Mouse (Mus musculus): ENCODE measurements around the gene Nek11. TPM values are rescaled to one million over a fixed set of nuclear protein-coding genes. Genes with fewer than 3 reads are reported as not detected.

The Nek11 gene
- total RNA-seq (2015) (not detected in 2 replicates), total RNA-seq (2017) (not detected in 2 replicates)

DNA sequence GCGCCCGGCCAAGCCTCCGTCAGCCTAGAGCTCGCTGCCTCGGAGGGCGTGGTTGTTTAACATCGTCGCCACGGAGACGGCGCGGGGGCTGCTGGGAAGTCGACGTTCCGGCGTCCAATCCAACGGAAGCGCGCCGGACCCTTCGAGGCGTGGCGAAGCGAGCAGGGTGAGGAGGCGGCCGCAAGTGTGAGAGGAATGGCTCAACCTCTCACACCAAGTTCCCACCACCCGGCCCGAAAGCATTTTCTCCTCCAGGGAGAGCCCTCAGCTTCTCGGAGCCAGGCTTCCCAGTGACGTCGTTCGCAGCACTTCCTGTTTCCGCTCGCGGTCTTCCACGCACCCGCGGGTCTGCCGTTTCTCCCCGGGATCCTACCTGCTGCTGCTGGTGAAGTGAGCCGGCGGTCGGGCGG lies at the start of gene Nek11, which contains the start of gene Aste1:
Gene Nek11 (minus strand): TSS at position 307 of the 410 bp plus-strand sequence.
Gene Aste1 (plus strand): TSS at position 175 of the 410 bp plus-strand sequence.
- peak; percentile 99 for ATAC-seq (replicated peaks; ENCODE audit: poor library complexity)

DNA sequence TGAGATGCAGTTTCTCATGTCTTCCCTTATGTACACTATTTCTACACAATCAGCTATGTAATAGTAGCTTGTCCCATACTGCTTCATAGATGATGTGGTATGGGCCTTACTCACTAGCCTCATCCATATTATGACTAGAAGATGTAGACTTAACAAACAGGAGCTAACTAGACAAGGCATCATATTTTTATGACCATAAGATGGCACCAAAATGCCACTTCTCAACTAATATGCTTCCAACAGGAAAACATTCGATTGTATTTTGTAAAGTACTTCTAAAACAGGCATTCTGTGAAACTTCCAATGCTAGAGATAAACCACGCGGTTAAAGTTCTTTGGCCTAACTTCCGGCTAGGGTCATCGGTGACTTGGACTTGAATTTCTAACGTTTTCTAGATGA lies 13.2 kb upstream of the Nek11 start:
- no peak for ATAC-seq (replicated peaks; ENCODE audit: poor library complexity)

GRCm38 (mm10) chr9:105394720-105395119 lies 604 bp downstream of the Nek11 start:
- no peak for ATAC-seq (replicated peaks; ENCODE audit: poor library complexity)

- no peak for ATAC-seq (replicated peaks; ENCODE audit: poor library complexity)
These were observed 4.7 kb downstream of the Nek11 start for GRCm38 (mm10) chr9:105390616-105391015.

DNA sequence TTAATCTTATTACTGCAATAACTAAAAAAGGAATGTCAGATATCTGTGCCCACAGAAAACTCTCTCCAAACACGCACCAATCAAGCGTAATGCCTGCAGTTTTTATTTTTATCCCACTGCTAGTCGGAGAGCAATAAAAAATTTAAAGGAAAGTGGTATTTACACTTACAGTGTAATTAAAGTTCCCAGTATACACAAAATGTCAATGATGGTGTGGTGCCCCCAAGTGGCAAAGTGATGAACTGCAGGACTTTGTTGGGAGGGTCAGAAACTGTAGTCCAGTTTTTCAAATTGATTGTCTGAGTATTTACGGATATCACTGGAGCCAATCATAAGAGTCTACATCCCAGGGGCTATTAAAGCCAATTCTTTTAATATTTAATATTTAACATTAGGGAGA lies 6.0 kb downstream of the Nek11 start:
- ATAC-seq (replicated peaks; ENCODE audit: poor library complexity): peak; percentile 92

DNA sequence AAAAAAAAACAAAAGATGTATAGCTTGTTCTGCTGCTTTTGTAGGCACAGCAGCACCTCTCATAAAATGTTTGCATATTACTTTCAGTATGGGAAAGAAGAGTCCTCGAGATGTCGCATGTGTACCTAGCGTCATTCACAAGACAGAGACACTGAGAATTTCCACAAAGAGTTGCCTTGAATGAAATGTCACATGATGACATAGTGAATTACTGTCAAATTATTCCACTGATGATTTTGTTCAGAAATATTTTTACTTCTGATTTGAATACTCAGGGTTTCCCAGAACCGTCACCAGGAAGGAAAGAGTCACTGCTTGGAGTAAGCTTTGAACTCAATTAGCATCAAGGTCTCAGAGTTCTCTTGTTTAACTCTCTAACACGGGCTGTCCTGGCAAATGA lies 7.9 kb downstream of the Nek11 start:
- ATAC-seq (replicated peaks; ENCODE audit: poor library complexity): no peak

- ATAC-seq (replicated peaks; ENCODE audit: poor library complexity): no peak
These were observed 15.7 kb downstream of the Nek11 start for GRCm38 (mm10) chr9:105379533-105380145.

DNA sequence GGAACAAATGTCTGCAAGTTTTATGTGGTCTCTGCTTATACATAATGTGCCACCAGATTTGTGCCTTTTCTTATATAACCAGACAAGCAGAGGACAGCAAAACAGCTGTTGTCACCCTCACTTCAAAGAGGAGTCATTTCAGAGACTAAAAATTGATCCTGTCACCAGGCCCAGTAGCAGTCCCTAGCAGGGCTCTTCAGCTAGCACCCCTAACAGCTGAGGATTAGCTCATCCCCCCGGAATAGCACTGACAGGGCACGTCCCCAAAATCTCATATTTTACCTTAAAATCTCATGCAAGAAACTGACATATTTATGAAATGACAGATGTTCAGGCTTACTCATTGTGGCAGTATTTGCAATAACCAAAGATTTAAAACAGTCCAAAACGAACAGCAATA lies 17.7 kb downstream of the Nek11 start:
- no peak for ATAC-seq (replicated peaks; ENCODE audit: poor library complexity)

DNA sequence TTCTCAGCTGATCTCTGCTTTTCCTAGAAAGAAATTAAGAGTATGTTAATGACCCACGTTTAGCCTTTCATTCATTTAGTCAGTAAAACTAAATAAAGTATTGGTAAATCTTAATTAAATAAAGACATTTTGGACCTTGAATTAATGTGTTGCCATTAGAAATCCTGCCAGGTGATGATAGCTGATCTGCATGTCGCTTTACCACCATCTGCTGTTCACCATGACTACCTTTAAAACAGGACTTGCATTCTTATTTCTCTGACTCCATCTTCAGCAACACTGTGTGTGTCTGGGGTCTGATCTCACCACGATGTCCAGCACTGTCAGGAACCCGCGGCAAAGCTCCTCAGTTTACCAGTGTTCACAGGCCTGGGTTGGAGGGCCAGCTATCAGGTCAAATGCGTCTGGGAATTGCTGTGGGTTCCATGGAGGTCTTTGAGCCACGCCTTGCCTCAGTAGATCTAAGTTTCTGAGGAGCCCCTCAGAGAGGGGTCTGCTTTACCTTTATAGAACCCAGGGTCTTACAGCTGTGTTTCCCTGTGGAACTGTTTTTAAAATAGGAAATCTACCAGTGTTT lies 18.3 kb downstream of the Nek11 start:
- no peak for ATAC-seq (replicated peaks; ENCODE audit: poor library complexity)

- no peak for ATAC-seq (replicated peaks; ENCODE audit: poor library complexity)
These were observed 18.9 kb downstream of the Nek11 start for GRCm38 (mm10) chr9:105376411-105376810.

DNA sequence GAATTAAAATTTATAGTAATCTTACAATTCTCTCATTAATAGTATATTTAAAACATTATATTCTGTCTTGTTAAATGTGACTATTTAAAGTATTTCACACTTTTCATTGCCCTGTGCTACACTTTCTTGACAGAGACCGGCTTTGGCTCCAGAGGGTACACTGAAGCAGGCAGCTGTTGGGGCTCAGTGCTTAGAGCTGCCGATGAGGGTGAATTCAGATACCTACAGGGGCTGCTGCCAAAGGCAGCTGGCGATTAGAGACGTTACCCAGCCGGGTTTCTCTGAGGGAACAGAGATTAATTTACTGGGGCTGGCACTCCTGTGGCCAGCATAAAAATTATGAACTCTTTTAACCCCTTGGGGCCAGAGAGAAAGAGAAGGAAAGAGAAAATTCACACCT lies 21.0 kb downstream of the Nek11 start:
- ATAC-seq (replicated peaks; ENCODE audit: poor library complexity): no peak

GRCm38 (mm10) chr9:105368605-105369004 lies 26.7 kb downstream of the Nek11 start:
- no peak for ATAC-seq (replicated peaks; ENCODE audit: poor library complexity)

DNA sequence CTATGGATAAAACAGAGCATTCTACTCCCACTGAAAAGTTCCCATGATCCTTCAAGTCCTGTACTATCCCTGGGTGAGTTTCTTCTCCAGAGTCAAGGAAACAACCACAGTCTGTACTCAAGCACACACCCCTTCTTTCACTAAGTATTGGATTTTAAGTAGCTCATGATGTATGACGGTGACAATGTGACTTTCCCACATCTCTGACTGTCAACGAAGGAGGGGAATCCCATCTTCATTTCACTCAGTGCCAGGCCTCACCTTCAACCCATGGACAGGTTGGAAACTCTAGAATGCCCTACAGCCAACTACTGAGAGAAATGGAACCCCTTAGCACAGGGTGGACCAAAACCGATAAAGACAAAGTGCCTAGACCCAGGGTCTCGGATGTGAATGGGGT lies 29.1 kb downstream of the Nek11 start:
- no peak for ATAC-seq (replicated peaks; ENCODE audit: poor library complexity)

DNA sequence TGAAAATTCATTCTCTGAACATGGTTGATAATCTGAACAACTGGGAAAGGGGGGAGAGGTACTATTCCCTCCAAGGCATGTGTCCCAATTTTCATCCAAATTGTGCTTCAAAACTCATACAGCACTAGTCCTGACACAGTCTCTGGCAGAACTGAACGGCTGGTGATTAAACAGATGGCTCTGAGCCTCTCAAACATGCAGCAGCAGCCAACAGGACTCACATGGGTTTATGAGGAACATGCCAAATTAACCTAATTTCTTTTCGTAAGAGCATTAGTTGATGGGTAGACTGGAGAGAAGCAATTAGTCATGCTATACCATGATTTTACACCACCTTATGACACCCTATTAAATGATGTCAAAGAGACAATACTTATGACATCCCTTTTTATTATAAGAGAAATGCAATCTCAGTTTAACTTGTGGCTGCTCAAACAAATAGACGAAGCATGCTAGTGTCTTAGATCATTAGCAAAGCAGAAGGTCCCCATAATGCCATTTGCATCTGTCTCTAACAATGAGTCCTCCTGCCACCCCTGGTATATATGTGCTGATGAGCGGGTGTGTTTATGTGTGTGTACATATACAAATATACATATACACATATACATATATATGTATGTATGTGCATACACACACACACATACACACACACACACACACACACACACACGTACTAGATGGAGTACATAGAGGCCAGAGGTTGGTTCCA lies 31.6 kb downstream of the Nek11 start:
- ATAC-seq (replicated peaks; ENCODE audit: poor library complexity): no peak

DNA sequence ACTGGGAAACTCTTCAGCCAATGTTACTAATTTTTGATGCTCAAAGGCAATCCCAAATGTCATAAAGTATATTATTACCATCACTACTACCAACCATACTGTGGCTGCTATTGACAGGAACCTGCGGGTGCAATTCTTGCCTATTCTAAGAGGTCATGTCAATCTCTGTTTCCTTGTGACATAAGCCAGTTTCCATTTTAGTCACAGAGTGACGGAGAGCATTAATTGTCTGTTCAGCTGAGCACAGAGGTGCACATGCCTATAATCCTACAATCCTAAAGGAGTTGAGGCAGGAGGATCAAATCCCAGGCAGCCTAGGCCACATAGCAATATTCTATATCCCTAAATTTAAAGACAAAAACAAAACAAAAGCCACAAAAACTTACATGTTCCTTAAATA lies 33.1 kb downstream of the Nek11 start:
- no peak for ATAC-seq (replicated peaks; ENCODE audit: poor library complexity)

- ATAC-seq (replicated peaks; ENCODE audit: poor library complexity): no peak
These were observed 46.3 kb downstream of the Nek11 start for GRCm38 (mm10) chr9:105349034-105349433.

DNA sequence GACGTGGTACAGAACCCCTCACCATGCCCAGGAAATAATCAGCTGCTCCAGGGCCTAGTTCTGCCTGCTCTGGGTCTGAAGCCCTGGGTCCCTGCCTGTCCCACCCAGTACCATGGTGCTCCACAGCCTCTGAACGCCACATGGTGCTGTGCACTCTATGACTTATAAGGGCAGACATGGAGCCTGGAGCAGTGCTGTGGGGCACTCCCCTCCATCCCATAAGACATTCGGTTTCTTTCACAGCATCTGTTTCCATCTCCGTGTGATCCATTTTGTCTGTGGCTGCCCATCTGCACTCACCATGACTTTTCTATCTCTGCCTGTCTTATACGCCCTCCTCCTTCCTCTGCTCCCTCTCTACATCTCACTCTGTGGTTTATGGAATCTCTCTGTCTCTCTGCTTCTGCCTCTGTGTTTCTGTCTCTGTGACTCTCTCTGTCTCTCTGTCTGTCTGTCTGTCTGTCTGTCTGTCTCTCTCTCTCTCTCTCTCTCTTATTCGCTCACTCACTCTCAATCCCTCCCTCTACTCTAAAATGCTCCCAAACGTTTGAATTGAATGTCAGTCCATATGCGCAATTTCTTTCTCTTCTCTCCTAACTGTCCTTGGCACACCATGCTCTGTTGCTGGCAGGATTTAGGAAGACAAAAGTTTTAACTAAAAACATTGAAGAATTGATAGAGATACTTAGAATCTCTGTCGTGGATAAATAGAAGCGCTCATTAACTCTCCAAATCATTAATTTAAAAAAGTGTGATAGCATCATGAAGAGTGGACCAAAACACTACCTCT lies 46.9 kb downstream of the Nek11 start:
- ATAC-seq (replicated peaks; ENCODE audit: poor library complexity): no peak

DNA sequence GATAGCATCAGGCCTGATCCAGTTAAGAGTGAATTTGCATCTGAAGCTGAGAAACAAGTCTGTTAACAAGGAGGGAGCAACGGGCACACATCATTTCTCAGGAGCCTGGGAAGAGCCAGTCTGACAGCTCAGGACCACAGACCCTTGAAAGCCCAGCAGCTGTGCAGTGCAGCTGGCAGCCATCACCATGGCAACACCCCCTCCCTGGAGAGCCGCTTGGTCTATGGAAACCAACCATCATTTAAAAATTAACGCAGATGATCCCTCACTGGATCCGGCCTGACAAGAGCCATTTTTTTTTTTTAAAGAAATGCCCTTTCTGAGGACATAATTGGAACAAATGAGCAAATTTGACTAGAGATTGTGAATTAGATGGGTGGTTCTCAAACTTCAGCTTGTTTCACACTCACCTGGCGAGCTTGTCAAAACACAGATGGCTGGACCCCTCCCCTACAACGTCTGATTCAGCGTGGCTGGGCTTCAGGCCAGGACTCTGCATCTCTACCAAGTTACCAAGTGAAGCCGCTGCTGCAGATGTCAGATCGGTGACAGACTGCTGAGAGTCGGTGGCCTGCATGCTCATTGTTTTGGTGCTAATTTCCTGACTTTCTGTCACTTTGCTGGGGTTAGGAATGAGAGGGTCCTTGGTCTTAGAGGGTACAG lies 52.2 kb downstream of the Nek11 start:
- no peak for ATAC-seq (replicated peaks; ENCODE audit: poor library complexity)

DNA sequence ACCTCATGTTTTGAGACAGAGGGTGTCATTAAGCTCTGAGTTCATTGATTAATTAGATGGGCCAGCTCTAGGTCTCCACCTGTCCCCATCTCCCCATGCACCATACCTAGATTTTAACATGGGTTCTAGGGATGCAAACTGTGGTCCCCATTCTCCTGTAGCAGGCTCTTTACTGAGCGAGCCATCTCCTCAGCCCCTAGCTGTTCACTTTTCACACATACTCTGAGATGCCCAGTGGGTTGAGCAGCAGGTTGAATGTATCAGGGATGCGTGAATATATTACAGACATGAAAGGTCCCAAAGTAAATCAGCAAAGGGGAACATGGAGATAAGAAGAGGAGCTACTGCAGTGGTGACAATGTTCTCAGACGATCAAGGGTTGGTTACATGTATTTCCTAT lies 52.8 kb downstream of the Nek11 start:
- ATAC-seq (replicated peaks; ENCODE audit: poor library complexity): no peak

GRCm38 (mm10) chr9:105332436-105333016 lies 62.8 kb downstream of the Nek11 start:
- ATAC-seq (replicated peaks; ENCODE audit: poor library complexity): no peak

GRCm38 (mm10) chr9:105321856-105322255 lies 73.5 kb downstream of the Nek11 start:
- no peak for ATAC-seq (replicated peaks; ENCODE audit: poor library complexity)

Data from megakaryocyte progenitor cell, adult 5-6 weeks (primary cell).